Mouse (Mus musculus): ENCODE data around the gene Kif1c. TPM values are rescaled to one million over a fixed set of nuclear protein-coding genes. Genes with fewer than 3 reads are reported as not detected.
"Not testable (repeated sequence)": the region's sequence is repeated elsewhere in the genome, so short reads cannot be mapped to it uniquely, and the experiment has no call there.

Kif1c gene
- polyA plus RNA-seq, 1 experiment from 2014 or later: 10.2 TPM

- no peak for DNase-seq (ENCODE audit: low spot score)
- Histone ChIP-seq H3K4me1 (ENCODE audit: control insufficient read depth, insufficient read depth, low read length) (no peaks in the 10 kb centered on the region), H3K27ac (replicated peaks; ENCODE audit: low read depth, low read length) (no peak overlapping the region), H3K9me3 (ENCODE audit: control insufficient read depth, low read length) (no peaks in the 10 kb centered on the region), H3K36me3 (ENCODE audit: control insufficient read depth, insufficient read depth, low read length) (no peaks in the 10 kb centered on the region), H3K27me3 (ENCODE audit: control insufficient read depth, insufficient read depth, low read length) (no peaks in the 10 kb centered on the region), H3K4me3 (ENCODE audit: low read depth, low read length) (no peak overlapping the region), H3K9ac (ENCODE audit: low read length) (no peak overlapping the region), H3K4me2 (ENCODE audit: low read depth, severe bottlenecking) (no peak overlapping the region)
- ATAC-seq (ENCODE audit: insufficient number of reproducible peaks, low FRiP score, low TSS enrichment, low read depth): no peak
- 86% methylated on average over 4 of the region's 4 CpGs for WGBS
These were observed 52.1 kb downstream of the Kif1c start for GRCm38 (mm10) chr11:70752337-70753017.

DNA sequence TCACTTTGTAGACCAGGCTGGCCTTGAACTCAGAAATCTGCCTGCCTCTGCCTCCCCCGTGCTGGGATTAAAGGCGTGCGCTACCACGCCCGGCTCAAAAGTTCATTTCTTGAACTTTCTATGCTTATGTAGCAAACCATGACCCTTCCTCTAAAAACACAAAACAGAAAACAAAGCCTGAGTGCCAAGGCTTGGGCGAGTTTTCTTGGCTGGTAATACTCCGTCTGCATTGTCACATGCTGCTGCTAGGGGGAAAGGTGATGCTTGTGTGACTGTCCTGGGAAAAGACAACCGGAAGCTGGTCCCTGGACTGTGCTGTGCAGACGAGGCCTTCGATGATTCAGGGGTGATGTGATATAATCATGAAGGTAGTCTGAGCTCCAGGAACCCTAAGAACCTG, 52.8 kb downstream of the Kif1c start:
- Histone ChIP-seq H3K4me2 (ENCODE audit: low read depth, severe bottlenecking) (no peak overlapping the region), H3K9ac (ENCODE audit: low read length) (no peak overlapping the region), H3K36me3 (ENCODE audit: control insufficient read depth, insufficient read depth, low read length) (no peaks in the 10 kb centered on the region), H3K4me1 (ENCODE audit: control insufficient read depth, insufficient read depth, low read length) (no peaks in the 10 kb centered on the region), H3K9me3 (ENCODE audit: control insufficient read depth, low read length) (no peaks in the 10 kb centered on the region), H3K4me3 (ENCODE audit: low read depth, low read length) (no peak overlapping the region), H3K27me3 (ENCODE audit: control insufficient read depth, insufficient read depth, low read length) (no peaks in the 10 kb centered on the region), H3K27ac (replicated peaks; ENCODE audit: low read depth, low read length) (no peak overlapping the region)
- no peak for DNase-seq (ENCODE audit: low spot score)
- ATAC-seq (ENCODE audit: insufficient number of reproducible peaks, low FRiP score, low TSS enrichment, low read depth): no peak
- 91% methylated on average over 10 of the region's 10 CpGs for WGBS

- WGBS: 77% methylated on average over 4 of the region's 4 CpGs
- no peak overlapping the region for H3K27ac ChIP-seq (replicated peaks; ENCODE audit: low read depth, low read length)
- no peak overlapping the region for H3K9ac ChIP-seq (ENCODE audit: low read length)
- ATAC-seq (ENCODE audit: insufficient number of reproducible peaks, low FRiP score, low TSS enrichment, low read depth) (no peak), DNase-seq (ENCODE audit: low spot score) (no peak)
- H3K9me3 ChIP-seq (ENCODE audit: control insufficient read depth, low read length): no peaks in the 10 kb centered on the region
- H3K4me3 ChIP-seq (ENCODE audit: low read depth, low read length): no peak overlapping the region
- H3K36me3 ChIP-seq (ENCODE audit: control insufficient read depth, insufficient read depth, low read length): no peaks in the 10 kb centered on the region
- no peaks in the 10 kb centered on the region for H3K4me1 ChIP-seq (ENCODE audit: control insufficient read depth, insufficient read depth, low read length)
- H3K4me2 ChIP-seq (ENCODE audit: low read depth, severe bottlenecking): no peak overlapping the region
- H3K27me3 ChIP-seq (ENCODE audit: control insufficient read depth, insufficient read depth, low read length): no peaks in the 10 kb centered on the region
These were observed 54.1 kb downstream of the Kif1c start for GRCm38 (mm10) chr11:70754476-70754875.

GRCm38 (mm10) chr11:70754958-70755357, 54.6 kb downstream of the Kif1c start:
- WGBS: 64% methylated on average over 7 of the region's 7 CpGs
- DNase-seq (ENCODE audit: low spot score) (no peak), ATAC-seq (ENCODE audit: insufficient number of reproducible peaks, low FRiP score, low TSS enrichment, low read depth) (no peak)
- H3K9me3 ChIP-seq (ENCODE audit: control insufficient read depth, low read length): no peaks in the 10 kb centered on the region
- no peak overlapping the region for H3K4me3 ChIP-seq (ENCODE audit: low read depth, low read length)
- H3K27ac ChIP-seq (replicated peaks; ENCODE audit: low read depth, low read length): no peak overlapping the region
- no peaks in the 10 kb centered on the region for H3K4me1 ChIP-seq (ENCODE audit: control insufficient read depth, insufficient read depth, low read length)
- H3K36me3 ChIP-seq (ENCODE audit: control insufficient read depth, insufficient read depth, low read length): no peaks in the 10 kb centered on the region
- no peaks in the 10 kb centered on the region for H3K27me3 ChIP-seq (ENCODE audit: control insufficient read depth, insufficient read depth, low read length)
- H3K4me2 ChIP-seq (ENCODE audit: low read depth, severe bottlenecking): no peak overlapping the region
- H3K9ac ChIP-seq (ENCODE audit: low read length): no peak overlapping the region

DNA sequence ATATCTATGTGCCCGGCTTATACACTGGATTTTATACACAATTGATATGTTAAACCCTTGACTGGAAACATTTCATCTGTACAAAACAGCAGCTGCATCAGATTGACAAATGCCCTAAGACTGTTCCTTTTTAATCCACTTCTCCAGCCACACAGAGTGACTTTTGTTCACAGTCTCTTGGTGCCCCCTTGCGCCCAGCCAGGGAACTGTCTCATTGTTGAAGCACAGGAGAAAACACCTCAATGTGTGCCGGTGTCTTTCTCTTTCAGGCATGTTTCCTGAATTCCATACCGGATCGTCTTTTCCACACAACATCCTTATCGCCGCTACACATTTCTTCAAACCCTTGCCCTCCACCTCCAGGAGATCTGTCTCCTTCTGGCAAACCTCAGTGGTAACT, 55.3 kb downstream of the Kif1c start:
- ATAC-seq (ENCODE audit: insufficient number of reproducible peaks, low FRiP score, low TSS enrichment, low read depth): no peak
- Histone ChIP-seq H3K9ac (ENCODE audit: low read length) (no peak overlapping the region), H3K4me1 (ENCODE audit: control insufficient read depth, insufficient read depth, low read length) (no peaks in the 10 kb centered on the region), H3K9me3 (ENCODE audit: control insufficient read depth, low read length) (no peaks in the 10 kb centered on the region), H3K4me2 (ENCODE audit: low read depth, severe bottlenecking) (no peak overlapping the region), H3K4me3 (ENCODE audit: low read depth, low read length) (no peak overlapping the region), H3K36me3 (ENCODE audit: control insufficient read depth, insufficient read depth, low read length) (no peaks in the 10 kb centered on the region), H3K27ac (replicated peaks; ENCODE audit: low read depth, low read length) (no peak overlapping the region), H3K27me3 (ENCODE audit: control insufficient read depth, insufficient read depth, low read length) (no peaks in the 10 kb centered on the region)
- peak; percentile 89 for DNase-seq (ENCODE audit: low spot score)
- 11% methylated on average over 7 of the region's 7 CpGs for WGBS

DNA sequence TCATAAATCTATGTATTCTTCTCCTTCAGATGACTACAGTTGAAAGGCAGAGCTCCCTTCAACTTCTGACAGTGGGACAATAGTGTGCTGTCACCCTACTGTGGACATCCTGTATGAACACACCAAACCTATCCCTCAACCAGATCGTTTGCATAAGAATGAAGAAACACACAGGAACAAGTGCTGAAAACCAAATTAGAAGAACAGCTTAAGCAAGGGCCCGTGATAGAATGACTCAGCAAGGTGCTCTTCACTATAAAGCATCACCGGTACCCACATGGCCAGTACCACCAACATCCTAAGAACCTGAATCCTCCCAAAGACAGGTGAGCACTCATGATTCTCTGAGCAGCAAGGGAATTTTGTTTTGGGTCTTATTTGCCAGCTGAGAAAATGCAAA, 60.1 kb downstream of the Kif1c start:
- H3K4me3 ChIP-seq (ENCODE audit: low read depth, low read length); ATAC-seq (ENCODE audit: insufficient number of reproducible peaks, low FRiP score, low TSS enrichment, low read depth); DNase-seq (ENCODE audit: low spot score); H3K27ac ChIP-seq (replicated peaks; ENCODE audit: low read depth, low read length); H3K36me3 ChIP-seq (ENCODE audit: control insufficient read depth, insufficient read depth, low read length); H3K4me2 ChIP-seq (ENCODE audit: low read depth, severe bottlenecking); H3K9me3 ChIP-seq (ENCODE audit: control insufficient read depth, low read length); H3K4me1 ChIP-seq (ENCODE audit: control insufficient read depth, insufficient read depth, low read length); H3K27me3 ChIP-seq (ENCODE audit: control insufficient read depth, insufficient read depth, low read length); H3K9ac ChIP-seq (ENCODE audit: low read length): not testable (repeated sequence)
- WGBS: 80% methylated on average over 3 of the region's 3 CpGs

DNA sequence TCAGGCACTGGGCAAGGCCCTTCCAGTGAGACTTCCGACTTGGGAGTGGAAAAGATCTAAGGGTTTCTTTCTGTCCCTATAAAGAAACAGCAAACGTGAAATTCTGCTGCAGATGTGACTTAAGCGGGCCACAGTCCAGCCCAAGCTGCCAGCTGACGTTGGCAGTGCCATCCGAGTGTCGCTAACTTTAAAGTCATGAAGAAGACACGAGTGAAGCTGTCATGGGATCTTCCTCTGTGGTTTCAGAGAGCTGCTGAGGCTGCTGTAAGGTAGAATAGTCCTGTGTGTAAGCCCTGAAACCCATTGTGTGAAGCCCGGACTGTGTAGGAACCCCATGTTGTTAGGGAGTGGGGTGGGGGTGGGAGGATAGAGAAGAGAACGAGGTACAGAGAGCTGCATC, 62.3 kb downstream of the Kif1c start:
- Histone ChIP-seq H3K27me3 (ENCODE audit: control insufficient read depth, insufficient read depth, low read length) (no peaks in the 10 kb centered on the region), H3K4me2 (ENCODE audit: low read depth, severe bottlenecking) (no peak overlapping the region), H3K9ac (ENCODE audit: low read length) (no peak overlapping the region), H3K27ac (replicated peaks; ENCODE audit: low read depth, low read length) (no peak overlapping the region), H3K4me1 (ENCODE audit: control insufficient read depth, insufficient read depth, low read length) (peaks cover 3% of the 10 kb centered on the region; the same call in 1 of the 2 replicates), H3K9me3 (ENCODE audit: control insufficient read depth, low read length) (0 out of 2 replicates have a peak, but pooled peaks cover 2% of the 10 kb centered on the region), H3K36me3 (ENCODE audit: control insufficient read depth, insufficient read depth, low read length) (no peaks in the 10 kb centered on the region), H3K4me3 (ENCODE audit: low read depth, low read length) (no peak overlapping the region)
- 86% methylated on average over 9 of the region's 9 CpGs for WGBS
- no peak for ATAC-seq (ENCODE audit: insufficient number of reproducible peaks, low FRiP score, low TSS enrichment, low read depth)
- no peak for DNase-seq (ENCODE audit: low spot score)

DNA sequence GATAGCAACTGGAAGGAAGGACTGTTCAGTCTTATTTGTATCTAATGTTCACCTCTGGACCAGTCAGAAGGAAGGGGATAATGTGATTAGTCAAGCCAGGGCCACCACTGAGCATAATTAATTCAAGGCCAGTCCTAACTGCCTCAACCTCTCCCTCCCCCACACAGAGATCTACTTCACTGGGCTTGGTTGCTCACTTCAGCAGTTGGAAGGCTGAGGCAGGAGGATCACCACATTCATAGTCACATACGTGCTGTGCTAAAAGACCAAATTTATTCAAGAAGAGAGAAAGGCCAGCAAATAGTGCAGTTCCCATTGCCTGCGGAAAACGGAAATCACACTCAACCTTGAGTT, 63.2 kb downstream of the Kif1c start:
- H3K27ac ChIP-seq (replicated peaks; ENCODE audit: low read depth, low read length): 0 out of 2 replicates have a peak overlapping the region, but pooled peaks have one; percentile 4
- H3K4me2 ChIP-seq (ENCODE audit: low read depth, severe bottlenecking): peak overlapping the region; percentile 84; the same call in 1 of the 2 replicates
- peak overlapping the region; percentile 79 for H3K9ac ChIP-seq (ENCODE audit: low read length)
- H3K4me3 ChIP-seq (ENCODE audit: low read depth, low read length): peak overlapping the region; percentile 80
- no peaks in the 10 kb centered on the region for H3K27me3 ChIP-seq (ENCODE audit: control insufficient read depth, insufficient read depth, low read length)
- H3K36me3 ChIP-seq (ENCODE audit: control insufficient read depth, insufficient read depth, low read length): no peaks in the 10 kb centered on the region
- H3K9me3 ChIP-seq (ENCODE audit: control insufficient read depth, low read length): 0 out of 2 replicates have a peak, but pooled peaks cover 2% of the 10 kb centered on the region
- ATAC-seq (ENCODE audit: insufficient number of reproducible peaks, low FRiP score, low TSS enrichment, low read depth) (no peak), DNase-seq (ENCODE audit: low spot score) (no peak)
- peaks cover 3% of the 10 kb centered on the region; the same call in 1 of the 2 replicates for H3K4me1 ChIP-seq (ENCODE audit: control insufficient read depth, insufficient read depth, low read length)
- 27% methylated on average over 3 of the region's 3 CpGs for WGBS
